Mouse (Mus musculus) myocyte (in vitro differentiated cells): ENCODE data around the gene Tnfrsf19.

Experiments
- CEBPB ChIP-seq: IDR thresholded peaks from 2 replicates; pipeline ENCODE4 v1.6.1; 2011; ENCODE audit warnings: mild to moderate bottlenecking, moderate library complexity; ENCODE audit not compliant: poor library complexity, insufficient read depth, severe bottlenecking
- E2F4 ChIP-seq: IDR thresholded peaks from one replicate; pipeline ENCODE4 v1.6.1; 2011; ENCODE audit warnings: mild to moderate bottlenecking, control low read depth, moderate library complexity; ENCODE audit not compliant: insufficient read depth
- MAX ChIP-seq: IDR thresholded peaks from one replicate; pipeline ENCODE4 v1.6.1; 2011; ENCODE audit warnings: low read depth, mild to moderate bottlenecking, control low read depth
- MYOD1 ChIP-seq, 3 experiments: IDR thresholded peaks; one replicate each; pipeline ENCODE4 v1.6.1; 2011; ENCODE audit warnings: control low read depth in 2 of 3, low read depth in 2 of 3, mild to moderate bottlenecking in 2 of 3, moderate library complexity in 1 of 3; ENCODE audit not compliant: insufficient read length in 2 of 3, control insufficient read depth in 1 of 3
- MYOG ChIP-seq, 3 experiments: IDR thresholded peaks; one replicate each; pipeline ENCODE4 v1.6.1; 2011; ENCODE audit warnings: control low read depth in 2 of 3, low read depth in 2 of 3, mild to moderate bottlenecking in 2 of 3; ENCODE audit not compliant: insufficient read length in 2 of 3, control insufficient read depth in 1 of 3, insufficient read depth in 1 of 3
- POLR2A ChIP-seq: IDR thresholded peaks from one replicate; pipeline ENCODE4 v1.6.1; 2011; ENCODE audit warnings: low read depth, mild to moderate bottlenecking, control low read depth, moderate library complexity; ENCODE audit not compliant: insufficient read length
- POLR2AphosphoS2 ChIP-seq: IDR thresholded peaks from one replicate; pipeline ENCODE4 v1.6.1; 2011; ENCODE audit warnings: low read depth, control low read depth; ENCODE audit not compliant: insufficient read length
- TCF12 ChIP-seq: IDR thresholded peaks from one replicate; pipeline ENCODE4 v1.6.1; 2011; ENCODE audit warnings: mild to moderate bottlenecking, control low read depth; ENCODE audit not compliant: poor library complexity, insufficient read depth, severe bottlenecking
- TCF3 ChIP-seq: IDR thresholded peaks from one replicate; pipeline ENCODE4 v1.6.1; 2011; ENCODE audit warnings: low read depth, control low read depth; ENCODE audit not compliant: insufficient read length
- USF1 ChIP-seq: IDR thresholded peaks from one replicate; pipeline ENCODE4 v1.6.1; 2011; ENCODE audit warnings: low read depth, mild to moderate bottlenecking, control low read depth, moderate library complexity

GRCm38 (mm10) chr14:61069555-61069954, 23.3 kb upstream of the Tnfrsf19 start:
- TF ChIP-seq POLR2A: no peak
- TF ChIP-seq E2F4: no peak
- no peak for TF ChIP-seq MAX
- no peak for TF ChIP-seq POLR2AphosphoS2
- no peak for TF ChIP-seq TCF12
- no peak for TF ChIP-seq USF1
- no peak for TF ChIP-seq TCF3
- TF ChIP-seq MYOD1 (IDR thresholded peaks at IDR 0.05; ENCODE audit: control insufficient read depth in 1 of 3, insufficient read length in 2 of 3, low read depth in 2 of 3): no peak
- TF ChIP-seq CEBPB: no peak
- TF ChIP-seq MYOG (IDR thresholded peaks at IDR 0.05; ENCODE audit: control insufficient read depth in 1 of 3, insufficient read depth in 1 of 3, insufficient read length in 2 of 3, low read depth in 2 of 3): no peak
